Mouse (Mus musculus): ENCODE data around the gene Fli1.

GRCm38 (mm10) chr9:32480418-32480817 lies 62.2 kb downstream of the Fli1 start:
- TF ChIP-seq POLR2A (IDR thresholded peaks at IDR 0.05; ENCODE audit: insufficient read depth, low read depth, low read length) (no peak), CTCF (IDR thresholded peaks at IDR 0.05; ENCODE audit: insufficient read depth, low read depth, low read length) (no peak)

Measured in olfactory bulb, adult 2 months (tissue).